Mouse (Mus musculus) cerebellum, adult 9-11 months (tissue): ENCODE results near the gene Ckm.

Experiments used
- DNase-seq: peaks from one replicate; pipeline ENCODE4 v3.0.0; 2022

Gene Ckm

DNA sequence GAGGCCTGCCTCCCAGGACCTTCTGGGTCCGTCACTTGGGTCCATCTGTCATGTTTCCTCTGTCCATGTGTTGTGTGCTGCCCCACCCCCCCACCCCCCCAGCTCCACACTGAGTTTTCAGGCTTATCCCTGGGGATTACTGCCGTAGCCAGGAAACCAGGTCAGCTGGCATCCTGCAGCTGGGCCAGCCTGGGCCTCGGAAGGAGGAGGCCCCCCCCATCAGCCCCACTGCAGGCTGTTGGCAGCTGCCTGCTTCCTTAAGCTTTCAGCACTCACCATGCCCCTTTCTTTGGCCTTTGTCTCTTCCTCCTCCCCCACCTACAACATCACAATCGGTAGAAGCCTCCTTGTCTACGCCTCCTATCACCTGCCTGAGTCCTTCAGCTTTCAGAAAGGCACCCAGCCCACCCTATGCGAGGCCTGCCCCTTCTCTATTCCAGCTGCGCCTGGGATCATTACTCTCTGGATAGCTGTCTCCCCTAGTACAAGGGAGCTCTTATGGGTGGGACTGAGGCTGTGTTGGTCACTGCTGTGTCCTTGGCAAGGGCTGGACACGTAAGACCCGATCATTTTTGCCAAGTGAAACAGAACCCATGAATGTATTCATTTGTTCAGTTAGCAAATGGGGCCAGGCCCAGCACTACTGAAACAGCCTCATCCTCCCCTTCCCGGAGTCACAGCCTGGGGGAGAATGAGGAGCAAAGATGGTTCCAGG, 15.7 kb upstream of the Ckm start:
- no peak for DNase-seq

DNA sequence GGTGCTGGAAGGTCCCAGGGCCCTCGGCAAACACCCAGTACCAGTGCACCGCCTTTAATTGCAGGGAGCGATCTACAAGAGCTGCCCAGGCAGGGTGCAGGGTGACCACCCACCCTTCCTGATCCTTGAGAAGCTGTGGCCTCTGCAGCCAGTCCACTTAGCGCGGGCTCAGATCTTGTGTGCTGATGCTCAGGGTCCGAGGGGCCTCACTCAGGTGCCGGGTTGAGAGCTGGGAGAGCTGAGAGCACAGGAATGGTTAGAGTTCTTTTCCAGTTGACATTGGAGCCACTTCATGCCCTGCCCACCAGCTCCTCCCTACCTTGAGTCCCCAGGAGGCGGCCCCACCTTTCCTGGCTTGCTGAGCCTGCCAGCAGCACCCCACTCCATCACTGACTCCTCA, 10.1 kb upstream of the Ckm start:
- DNase-seq: no peak

DNA sequence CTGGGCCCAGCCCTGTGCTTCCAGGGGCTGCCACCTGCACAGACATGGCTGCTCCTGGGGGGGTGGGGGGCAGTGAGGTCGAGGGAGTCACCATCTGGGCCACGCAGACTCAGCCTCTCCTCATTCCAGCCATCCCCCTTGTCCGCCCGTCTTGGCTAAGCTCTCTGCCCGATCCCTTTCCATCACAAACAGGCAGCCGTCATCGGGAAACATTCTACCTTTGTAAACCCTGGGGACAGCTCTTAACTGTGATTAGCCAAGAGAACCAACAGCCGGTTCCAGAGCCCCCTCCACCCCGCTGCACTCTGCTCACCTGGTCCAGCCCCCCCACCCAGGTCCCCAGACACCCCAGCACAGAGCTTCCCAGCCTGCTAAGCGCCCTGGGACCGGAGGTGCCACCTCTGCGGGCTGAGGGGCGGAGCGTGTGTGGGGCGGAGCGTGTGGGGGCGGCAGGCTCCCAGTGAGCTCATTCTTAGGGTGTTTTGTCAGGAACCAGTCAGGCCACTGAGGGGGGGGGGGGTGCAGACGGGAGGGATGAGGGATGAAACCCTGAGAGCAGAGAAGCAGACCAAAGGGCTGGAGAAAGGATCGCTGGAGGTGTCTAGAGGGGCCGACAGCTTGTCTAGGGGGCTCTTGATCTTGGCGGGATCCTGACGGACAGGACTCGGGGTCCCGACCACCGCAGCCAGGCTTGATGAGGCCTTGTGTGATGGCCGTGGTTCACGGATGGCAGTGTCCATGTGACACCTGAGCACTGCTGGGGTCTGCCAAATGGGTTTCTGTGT, 4.9 kb upstream of the Ckm start:
- no peak for DNase-seq

DNA sequence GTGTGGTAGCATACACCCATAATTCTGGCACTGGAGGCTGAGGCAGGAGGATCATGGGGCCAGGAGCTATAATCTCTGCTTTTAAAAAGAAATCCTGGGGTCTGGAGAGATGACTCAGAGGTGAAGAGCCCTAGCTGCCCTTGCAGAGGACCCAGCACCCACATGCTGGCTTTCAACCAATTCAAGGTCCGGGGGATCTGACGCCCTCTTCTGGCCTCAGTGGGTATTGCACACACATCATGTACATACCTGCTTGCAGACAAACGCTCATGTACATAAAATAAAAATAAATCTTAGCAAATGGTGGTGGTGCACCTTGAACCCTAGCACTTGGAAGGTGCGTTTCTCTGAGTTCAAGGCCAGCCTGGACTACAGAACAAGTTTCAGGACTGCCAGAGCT, 3.6 kb upstream of the Ckm start:
- DNase-seq: no peak

DNA sequence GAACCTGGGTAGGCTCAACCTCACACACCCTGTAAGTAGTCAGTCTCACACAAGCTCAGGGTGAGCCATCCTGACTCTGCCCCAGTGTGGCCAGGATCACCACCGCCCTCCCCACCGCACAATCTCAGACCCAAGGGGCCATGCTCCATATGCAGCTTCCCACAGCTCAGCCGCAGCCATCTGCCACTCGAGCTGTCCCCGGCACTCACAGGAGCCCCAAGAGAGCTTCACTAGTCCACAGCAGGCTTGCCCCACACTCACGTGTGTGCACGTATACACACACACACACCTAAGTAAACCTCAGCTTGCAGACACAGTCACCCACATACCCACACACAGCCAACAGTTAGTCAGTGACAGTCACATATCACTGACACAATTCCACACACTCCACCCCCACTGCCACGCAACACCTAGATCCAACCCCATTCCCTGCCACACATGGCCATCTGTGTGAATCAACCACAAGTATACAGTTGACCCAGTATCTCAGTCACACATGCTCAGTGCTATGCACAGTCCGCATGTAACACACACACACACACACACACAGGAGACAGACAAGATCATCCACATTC, 2.0 kb upstream of the Ckm start:
- no peak for DNase-seq

DNA sequence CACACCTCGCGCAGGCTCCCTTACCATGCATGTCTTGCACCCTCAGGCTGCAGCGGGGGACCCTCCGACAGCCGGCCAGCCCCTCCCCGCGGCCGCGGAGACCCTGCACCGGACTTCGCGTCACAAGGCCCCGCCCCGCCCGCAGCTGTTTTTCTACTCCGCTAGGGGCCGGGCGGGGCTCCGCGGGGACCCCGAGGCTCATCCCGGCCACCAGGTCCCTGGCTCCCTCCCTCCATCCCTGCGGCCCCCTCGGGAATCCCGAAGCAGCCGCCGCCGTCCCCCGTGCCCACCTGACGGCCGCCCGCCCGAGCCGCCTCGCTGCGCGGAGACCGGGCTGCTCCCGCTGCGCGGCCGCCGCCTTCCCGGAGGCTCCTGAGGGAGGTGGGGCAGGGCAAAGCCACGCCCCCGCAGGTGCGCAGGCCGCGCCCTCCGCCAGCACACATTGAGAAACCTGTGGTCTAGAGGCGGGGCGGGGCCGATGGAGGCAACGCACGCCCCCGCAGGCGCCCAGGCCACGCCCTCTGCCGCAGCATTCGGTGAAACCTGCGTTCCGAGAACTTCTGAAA, 762 bp upstream of the Ckm start, which contains the start of gene Klc3:
Klc3 (minus strand) TSS at position 374 of the 566 bp plus-strand sequence.
- DNase-seq: no peak

DNA sequence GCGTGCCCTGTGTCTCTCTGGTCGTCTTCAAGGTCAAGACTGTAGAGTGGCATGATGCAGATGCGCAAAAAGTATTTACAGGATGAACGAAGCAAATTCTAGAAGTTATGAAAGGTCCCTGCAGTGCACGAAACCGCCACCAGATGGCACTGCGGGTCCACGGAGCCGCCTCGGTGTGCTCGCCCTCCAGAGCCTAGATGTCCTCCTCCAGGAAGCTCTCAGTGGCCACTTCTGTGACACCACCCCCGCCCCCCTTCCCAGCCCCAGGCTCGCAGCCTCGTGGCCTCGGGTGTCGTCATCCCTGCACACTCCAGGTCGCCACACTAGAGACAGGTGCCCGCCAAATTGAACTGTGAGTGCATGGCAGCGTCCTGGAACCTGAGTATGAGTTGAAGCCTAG, 841 bp downstream of the Ckm start:
- DNase-seq: peak; percentile 72

DNA sequence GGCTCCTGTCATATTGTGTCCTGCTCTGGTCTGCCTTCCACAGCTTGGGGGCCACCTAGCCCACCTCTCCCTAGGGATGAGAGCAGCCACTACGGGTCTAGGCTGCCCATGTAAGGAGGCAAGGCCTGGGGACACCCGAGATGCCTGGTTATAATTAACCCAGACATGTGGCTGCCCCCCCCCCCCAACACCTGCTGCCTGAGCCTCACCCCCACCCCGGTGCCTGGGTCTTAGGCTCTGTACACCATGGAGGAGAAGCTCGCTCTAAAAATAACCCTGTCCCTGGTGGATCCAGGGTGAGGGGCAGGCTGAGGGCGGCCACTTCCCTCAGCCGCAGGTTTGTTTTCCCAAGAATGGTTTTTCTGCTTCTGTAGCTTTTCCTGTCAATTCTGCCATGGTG, 5.2 kb downstream of the Ckm start:
- DNase-seq: no peak

DNA sequence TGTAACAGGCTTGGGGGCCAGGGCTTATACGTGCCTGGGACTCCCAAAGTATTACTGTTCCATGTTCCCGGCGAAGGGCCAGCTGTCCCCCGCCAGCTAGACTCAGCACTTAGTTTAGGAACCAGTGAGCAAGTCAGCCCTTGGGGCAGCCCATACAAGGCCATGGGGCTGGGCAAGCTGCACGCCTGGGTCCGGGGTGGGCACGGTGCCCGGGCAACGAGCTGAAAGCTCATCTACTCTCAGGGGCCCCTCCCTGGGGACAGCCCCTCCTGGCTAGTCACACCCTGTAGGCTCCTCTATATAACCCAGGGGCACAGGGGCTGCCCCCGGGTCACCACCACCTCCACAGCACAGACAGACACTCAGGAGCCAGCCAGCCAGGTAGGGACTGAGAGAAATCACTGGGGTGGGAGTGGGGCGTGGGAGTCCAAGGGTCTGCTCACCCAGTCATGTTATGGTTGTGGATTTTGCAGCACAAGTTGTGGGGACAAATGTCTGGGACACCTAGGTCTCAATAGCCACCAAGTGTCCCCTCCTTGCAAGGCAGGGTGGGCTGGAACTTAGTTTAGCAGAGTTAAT, 6.3 kb downstream of the Ckm start:
- no peak for DNase-seq

DNA sequence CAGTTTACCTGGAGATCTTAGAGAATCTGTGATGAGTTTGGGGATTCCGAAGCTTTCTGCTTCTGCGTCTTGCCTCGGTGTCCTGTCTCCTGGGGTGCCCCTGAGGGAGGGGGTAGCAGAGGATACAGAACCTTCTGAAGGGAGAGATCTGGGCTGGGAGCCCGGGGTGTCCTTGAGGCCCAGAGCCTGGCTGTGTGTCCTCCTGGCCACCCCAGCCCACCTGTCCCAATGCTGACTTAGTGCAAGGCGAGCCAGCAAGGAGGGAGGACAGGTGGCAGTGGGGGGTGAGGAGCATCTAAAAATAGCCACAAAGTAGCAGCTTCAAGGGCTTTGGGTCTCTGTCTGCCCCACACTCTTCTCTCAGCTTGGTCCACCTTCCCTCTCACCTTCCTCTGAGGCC, 7.2 kb downstream of the Ckm start:
- DNase-seq: no peak

DNA sequence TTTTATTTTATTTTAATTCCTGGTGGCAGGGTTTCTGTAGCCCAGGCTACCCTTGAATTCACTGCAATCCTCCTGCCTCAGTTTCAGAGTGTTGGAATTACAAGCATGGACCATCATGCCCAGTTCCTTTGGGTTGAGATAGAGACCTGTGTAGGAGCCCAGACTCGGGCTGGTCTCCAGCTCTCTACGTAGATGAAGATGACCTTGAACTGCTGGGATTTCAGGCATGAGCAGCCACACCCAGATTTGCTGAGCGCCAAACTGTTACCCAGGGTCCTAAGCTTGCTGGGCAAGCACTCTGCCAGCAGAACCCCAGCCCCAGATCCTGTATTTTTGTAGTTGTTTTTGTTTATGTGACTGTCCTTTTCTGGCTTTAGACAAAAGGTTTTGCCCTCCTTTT, 8.9 kb downstream of the Ckm start:
- DNase-seq: no peak

DNA sequence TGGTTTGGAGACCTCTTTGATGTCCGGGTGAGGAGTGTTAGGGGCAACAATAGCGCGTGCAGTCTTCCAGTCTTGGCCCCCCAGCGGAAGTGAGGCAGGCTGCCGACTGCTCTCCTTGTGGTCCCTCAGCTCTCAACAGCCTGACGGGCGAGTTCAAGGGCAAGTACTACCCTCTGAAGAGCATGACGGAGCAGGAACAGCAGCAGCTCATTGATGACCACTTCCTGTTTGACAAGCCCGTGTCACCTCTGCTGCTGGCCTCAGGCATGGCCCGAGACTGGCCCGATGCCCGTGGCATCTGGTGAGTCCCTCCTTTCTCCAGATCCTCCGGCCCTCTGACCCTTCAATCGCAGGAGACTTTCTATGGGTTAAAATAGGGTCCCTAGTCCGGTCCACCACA, 12.0 kb downstream of the Ckm start:
- no peak for DNase-seq

DNA sequence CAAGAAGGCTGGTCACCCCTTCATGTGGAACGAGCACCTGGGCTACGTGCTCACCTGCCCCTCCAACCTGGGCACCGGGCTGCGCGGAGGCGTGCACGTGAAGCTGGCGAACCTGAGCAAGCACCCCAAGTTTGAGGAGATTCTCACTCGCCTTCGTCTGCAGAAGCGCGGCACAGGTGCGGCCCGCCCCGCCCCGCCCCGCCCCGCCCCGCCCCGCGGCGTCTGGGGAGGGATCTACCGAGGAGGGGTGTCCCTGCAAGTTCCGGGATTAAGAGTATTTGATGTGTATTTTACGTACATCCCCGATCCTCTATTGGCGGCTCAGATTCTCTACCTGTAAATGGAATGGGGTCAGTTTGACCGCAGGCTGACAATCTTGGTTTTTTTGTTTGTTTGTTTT, 15.5 kb downstream of the Ckm start:
- DNase-seq: no peak

DNA sequence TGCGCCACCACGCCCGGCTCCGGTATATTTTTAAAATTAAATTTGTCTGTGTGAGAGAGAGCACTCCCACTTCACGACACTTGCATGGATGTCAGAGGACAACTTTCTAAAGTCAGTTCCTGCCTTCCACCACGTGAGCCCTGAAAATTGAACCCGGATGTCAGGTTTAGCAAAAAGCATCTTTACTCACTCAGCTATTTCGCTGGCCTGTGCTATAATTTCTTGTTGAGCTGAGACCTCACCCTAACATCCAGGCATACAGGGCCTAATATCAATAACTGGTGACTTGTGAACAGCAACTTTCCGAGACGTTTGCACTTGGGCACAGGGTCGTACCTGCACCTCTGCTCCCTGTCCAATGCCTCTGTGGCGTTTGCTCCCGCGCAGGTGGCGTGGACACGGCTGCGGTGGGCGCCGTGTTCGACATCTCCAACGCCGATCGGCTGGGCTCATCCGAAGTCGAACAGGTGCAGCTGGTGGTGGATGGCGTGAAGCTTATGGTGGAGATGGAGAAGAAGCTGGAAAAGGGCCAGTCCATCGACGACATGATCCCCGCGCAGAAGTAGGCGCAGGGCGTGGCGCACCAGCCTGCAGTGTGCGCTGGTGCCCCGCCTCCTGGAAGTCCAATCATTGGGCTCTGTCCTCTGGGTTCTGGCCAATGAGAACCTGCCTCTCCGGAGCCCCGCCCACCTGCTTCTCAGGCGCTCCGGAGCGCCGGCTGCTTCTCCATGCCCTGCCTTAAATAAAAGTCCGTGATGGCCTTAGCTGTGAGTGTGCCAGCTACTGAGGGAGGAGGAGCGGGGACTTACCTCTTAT, 16.5 kb downstream of the Ckm start:
- peak; percentile 90 for DNase-seq

DNA sequence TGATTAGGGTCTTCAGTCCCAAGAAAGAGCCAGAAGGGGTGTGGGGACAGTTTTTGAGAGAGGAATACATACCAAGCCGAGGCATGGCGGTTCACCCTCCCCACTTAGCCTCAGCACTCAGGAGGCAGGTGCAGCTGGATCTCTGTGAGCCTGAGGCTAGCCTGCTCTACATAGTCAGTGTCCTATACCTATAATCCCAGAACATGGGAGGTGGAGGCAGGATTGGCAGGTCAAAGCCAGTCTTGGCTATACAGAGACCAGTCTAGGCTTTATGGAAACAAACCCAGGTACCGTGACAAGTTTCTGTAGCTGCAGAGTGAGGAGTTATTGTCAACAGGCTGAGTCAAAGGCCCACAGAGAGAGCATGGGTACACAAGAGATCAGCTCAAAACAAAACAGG, 18.5 kb downstream of the Ckm start:
- no peak for DNase-seq

DNA sequence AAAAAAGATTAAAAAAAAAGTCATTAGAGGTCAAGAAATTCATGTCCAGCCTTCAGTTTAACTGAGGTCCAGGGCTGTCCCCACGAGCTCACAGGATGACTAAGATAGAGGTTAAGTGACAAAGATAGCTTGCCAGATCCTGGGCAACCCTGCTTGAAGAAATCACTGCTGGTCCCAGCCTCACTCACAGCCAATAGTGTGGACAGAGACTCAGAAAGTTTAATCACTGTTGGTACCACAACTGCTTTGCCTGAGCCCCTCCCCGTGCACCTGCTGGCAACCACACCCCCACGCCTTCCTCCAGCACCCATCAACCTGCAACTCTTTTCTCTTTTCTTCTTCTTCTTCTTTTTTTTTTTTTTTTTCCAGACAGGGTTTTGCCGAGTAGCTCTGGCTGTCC, 19.5 kb downstream of the Ckm start:
- no peak for DNase-seq

DNA sequence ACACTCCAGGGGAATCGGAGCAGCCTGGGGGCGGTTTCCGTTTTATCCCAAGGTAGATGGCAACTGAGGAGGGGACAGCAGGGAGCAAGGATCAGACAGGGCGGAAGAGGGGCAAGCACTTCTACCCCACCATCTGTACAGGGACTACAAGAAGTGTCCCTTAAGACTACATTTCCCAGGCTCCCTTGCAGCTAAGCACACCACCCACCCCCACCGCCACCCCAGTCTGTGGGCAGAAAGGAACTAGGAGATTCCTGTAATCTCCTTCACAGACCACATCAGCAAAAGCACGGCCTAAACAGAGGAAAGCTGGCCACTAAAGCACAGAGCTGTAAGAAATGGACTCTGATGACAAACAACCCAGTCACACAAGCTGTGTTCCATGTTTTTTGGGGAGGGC, 21.8 kb downstream of the Ckm start:
- DNase-seq: no peak

DNA sequence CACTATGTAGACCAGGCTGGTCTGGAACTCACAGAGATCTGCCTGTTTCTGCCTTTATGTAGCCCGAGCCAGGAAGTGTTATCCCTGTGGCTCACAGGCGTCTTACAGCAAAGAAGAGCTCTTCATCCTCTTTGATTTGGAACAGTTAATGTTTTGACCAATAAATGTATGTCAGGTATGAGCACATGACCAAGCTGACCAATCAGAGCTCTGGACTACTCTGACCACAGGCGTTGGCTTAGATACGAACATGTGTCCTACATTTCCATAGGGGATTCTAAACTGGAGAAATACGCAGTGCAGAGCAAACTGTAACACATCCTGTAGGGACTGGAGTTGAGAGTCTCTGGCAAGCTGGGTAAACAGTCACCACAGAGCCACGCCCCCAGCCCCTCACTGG, 22.3 kb downstream of the Ckm start:
- no peak for DNase-seq

DNA sequence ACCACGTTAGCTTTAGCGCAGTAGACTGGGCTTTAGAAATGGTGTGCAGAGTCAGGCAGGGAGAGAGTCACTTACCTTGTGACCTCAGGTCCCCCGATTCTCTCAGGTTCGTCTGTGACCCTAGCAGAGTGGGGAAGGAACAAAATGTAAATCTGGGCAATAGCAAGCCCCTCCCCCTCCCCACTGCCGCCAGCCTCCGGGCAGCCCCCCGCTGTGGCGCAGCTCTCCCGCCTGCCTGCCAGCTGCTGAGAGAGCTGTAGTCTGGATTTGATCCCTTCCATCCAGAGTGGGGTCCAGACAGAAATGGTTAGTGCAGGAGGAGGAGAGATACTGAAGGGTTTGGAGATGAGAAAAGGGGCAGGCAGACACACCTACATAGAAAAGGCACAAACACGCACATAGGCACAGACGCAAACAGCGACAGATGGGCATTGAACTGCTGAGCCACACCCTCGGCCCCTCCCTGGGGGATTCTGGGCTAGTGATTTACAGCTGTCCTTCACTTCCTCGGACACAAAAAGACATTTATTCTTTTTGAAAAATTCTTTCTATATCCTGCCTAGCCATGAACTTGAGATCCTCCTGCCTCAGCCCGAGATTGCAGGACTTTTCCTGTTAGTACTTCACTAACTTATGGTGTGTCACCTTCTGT, 23.5 kb downstream of the Ckm start:
- DNase-seq: no peak

DNA sequence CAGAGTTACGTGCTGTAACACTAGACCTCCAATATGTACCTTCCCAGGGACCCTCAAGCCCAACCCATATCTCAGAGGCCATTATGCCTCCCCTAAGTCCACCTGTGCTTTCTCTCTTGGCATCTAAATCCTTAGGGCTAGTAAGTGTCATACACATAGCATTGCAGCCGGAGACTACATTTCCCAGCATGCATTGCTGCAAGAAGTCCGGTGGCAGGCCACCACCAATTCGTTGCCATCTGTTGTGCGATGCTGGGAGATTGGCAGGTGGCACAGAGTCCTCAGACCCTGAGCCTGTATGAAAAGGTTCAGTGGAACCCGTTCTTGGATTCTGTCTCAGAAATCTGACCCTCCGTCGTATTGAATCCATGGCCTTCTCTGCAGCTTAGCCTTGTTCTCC, 25.1 kb downstream of the Ckm start:
- DNase-seq: peak; percentile 61

DNA sequence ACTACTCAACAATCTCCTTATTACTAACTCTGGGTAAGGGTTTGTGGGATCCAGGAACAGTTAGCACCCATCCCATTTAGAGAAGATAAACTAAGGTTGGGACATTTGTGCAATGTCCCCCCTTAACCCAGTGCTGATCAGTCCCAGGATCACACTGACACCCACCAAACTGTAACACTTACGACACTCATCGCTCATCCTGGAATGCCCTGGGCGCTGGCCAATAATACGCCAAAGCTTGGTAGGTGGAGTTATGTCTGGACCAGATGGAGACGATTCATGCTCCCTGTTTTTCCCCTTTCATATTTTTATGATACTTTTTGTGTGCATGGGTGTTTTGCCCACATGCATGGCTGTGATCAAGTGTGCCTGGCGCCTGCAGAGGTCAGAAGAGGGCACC, 25.8 kb downstream of the Ckm start:
- DNase-seq: no peak

DNA sequence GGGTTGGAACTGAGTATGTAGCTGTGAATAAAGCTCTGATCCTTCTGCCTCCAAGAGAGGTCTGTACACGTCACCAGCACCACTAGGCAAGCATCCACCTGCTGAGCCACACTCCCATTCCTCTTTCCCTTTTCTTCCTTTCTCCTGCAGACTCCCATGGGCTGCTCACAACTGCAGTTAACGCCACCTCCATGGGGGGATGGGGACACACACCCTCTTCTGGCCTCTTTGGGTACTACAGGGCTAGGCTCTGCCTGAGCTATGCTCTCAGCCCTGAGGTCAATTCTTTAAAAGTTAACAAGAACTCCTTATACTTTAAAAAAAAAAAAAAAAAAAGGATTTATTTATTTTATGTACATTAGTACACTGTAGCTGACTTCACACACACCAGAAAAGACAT, 27.9 kb downstream of the Ckm start:
- DNase-seq: no peak
